Mouse (Mus musculus): ENCODE results near the gene Sdha.

The Sdha gene

GRCm38 (mm10) chr13:74302050-74303037 is 47.7 kb downstream of the Sdha start:
- in situ Hi-C loops (cut with MboI, MseI), result no loop called here

- in situ Hi-C loops (cut with MboI, MseI), result no loop called here
Observed at GRCm38 (mm10) chr13:74301607-74301984, 48.5 kb downstream of the Sdha start.

- in situ Hi-C loops (cut with MboI, MseI), result no loop called here
Observed at GRCm38 (mm10) chr13:74300925-74301606, 49.0 kb downstream of the Sdha start.

GRCm38 (mm10) chr13:74296376-74296775 is 53.7 kb downstream of the Sdha start:
- in situ Hi-C loops (cut with MboI, MseI), result loop anchor here (25.0 kb wide), 1 partner anchor 184 kb away; the partner anchor contains the start of gene Slc9a3

GRCm38 (mm10) chr13:74292167-74292566 is 57.9 kb downstream of the Sdha start, which contains the start of gene Ahrr:
TSS of gene Ahrr (minus strand) at chr13:74292331.
- in situ Hi-C loops (cut with MboI, MseI), result loop anchor here (25.0 kb wide), 1 partner anchor 180 kb away; the partner anchor contains the start of gene Slc9a3

- in situ Hi-C loops (cut with MboI, MseI), result loop anchor here (10.0 to 25.0 kb wide), 2 partner anchors 177 to 975 kb away; partner anchors contain the start of gene Slc9a3
Observed at GRCm38 (mm10) chr13:74289646-74290045, 60.4 kb downstream of the Sdha start.

GRCm38 (mm10) chr13:74282299-74282698 is 67.8 kb downstream of the Sdha start:
- in situ Hi-C loops (cut with MboI, MseI), result loop anchor here (10.0 to 25.0 kb wide), 2 partner anchors 170 to 983 kb away; partner anchors contain the start of gene Slc9a3

- in situ Hi-C loops (cut with MboI, MseI), result loop anchor here (10.0 to 25.0 kb wide), 2 partner anchors 163 to 411 kb away; partner anchors contain the start of gene Slc9a3
Observed at GRCm38 (mm10) chr13:74275726-74276125, 74.4 kb downstream of the Sdha start.

All from T-helper 1 cell (primary cell).